ENCODE assay signal across 8 mouse cellular contexts in the genomic region with DNA sequence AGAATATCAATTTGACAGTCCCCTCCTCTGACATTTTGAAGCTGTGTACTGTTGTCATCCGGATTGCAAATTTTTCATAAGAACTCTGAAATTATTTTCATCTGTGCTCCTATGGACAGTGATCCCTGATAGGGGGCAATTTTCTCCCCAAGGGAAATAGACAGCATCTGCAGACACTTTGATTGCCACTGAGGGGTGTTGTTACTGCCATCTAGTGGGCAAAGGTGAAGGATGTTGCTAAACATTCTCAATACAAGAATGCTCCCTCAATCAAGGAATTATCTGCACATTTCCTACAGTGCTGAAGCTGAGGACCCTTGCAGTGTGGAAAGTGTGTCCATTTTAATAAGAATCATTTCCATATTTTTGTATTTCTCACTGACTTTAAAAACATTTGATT.
A peak's percentile ranks its signal among the peaks of the same experiment; 100 is the strongest.
DNase-seq lines count a peak whose midpoint lies in the region; TF ChIP-seq lines count a peak whose summit lies in the region.

No protein-coding gene starts in this region.

- in situ Hi-C loops in CH12.LX (cut with MboI; ENCODE audit: low pct_ligation_motif_present, low pct_unique_long_range_greater_than_20kb, low sequenced_read_pairs), result no loop called here

- peak; percentile 72 to 81 for TF ChIP-seq CTCF in CH12.LX (conservative IDR thresholded peaks at IDR 0.05 in 1 of 2, IDR thresholded peaks at IDR 0.05 in 1 of 2; ENCODE audit: low read depth in 2 of 2, low read length in 2 of 2)

- no peak overlapping the region for H3K4me2 ChIP-seq in CH12.LX (ENCODE audit: insufficient read depth, low read depth, poor library complexity, severe bottlenecking)

- H3K27ac ChIP-seq in heart, embryonic 10.5 days, result no peak overlapping the region
- H3K27ac ChIP-seq in CH12.LX (ENCODE audit: insufficient read depth, low read depth), result no peak overlapping the region

- intact Hi-C loops in heart, postnatal 10 days (cut with DNase I), result loop anchor here (2.0 to 5.0 kb wide), 3 partner anchors 82 to 1444 kb away; no protein-coding TSS in a partner anchor

- no peak for TF ChIP-seq POLR2A in CH12.LX (IDR thresholded peaks at IDR 0.05; ENCODE audit: low read depth, low read length)

- no peaks in the 10 kb centered on the region for H3K9me3 ChIP-seq in heart, embryonic 10.5 days
- H3K9me3 ChIP-seq in CH12.LX (replicated peaks; ENCODE audit: low read length), result peaks cover 8% of the 10 kb centered on the region

- 16% methylated on average over 1 of the region's 1 CpGs for WGBS in heart, embryonic 10.5 days

- TF ChIP-seq EP300 in CH12.LX (IDR thresholded peaks at IDR 0.05; ENCODE audit: low read length), result no peak

- H3K27me3 ChIP-seq in heart, embryonic 10.5 days (ENCODE audit: insufficient read depth, poor library complexity, severe bottlenecking), result no peaks in the 10 kb centered on the region
- H3K27me3 ChIP-seq in CH12.LX (replicated peaks), result no peaks in the 10 kb centered on the region

- no peaks in the 10 kb centered on the region for H3K79me2 ChIP-seq in CH12.LX (replicated peaks; ENCODE audit: control insufficient read depth, extremely low read depth, insufficient read depth, poor library complexity, severe bottlenecking)

- dilution Hi-C loops in CH12.LX (cut with MboI; ENCODE audit: extremely low pct_ligation_motif_present, extremely low pct_unique_long_range_greater_than_20kb, low sequenced_read_pairs), result no loop called here

- no peak overlapping the region for H3K9ac ChIP-seq in CH12.LX (ENCODE audit: insufficient read depth, low read depth)

- DNase-seq in heart, adult 9 months (ENCODE audit: low spot score in 2 of 2), result peak; percentile 1 to 3
- no peak for DNase-seq in heart, embryonic 10.5 days (ENCODE audit: low spot score)
- DNase-seq in CH12.LX (ENCODE audit: extremely low read depth), result peak; percentile 69
- DNase-seq in cerebellum, adult 8-10 months, result peak; percentile 9
- DNase-seq in heart, postnatal 10 days, result peak; percentile 44 to 58
- DNase-seq in left cerebral cortex, adult 11 months (ENCODE audit: low spot score), result peak; percentile 25
- peak; percentile 71 for DNase-seq in naive thymus-derived CD4-positive, alpha-beta T cell, adult 2 months (ENCODE audit: low read depth)
- peak; percentile 54 for DNase-seq in thymus, postnatal 25 days

- no peaks in the 10 kb centered on the region for H3K36me3 ChIP-seq in heart, embryonic 10.5 days
- H3K36me3 ChIP-seq in CH12.LX (replicated peaks in 1 of 2; ENCODE audit: control insufficient read depth in 1 of 2, insufficient read depth in 1 of 2, low read length in 1 of 2), result no peaks in the 10 kb centered on the region

- peak; percentile 80 for TF ChIP-seq RAD21 in CH12.LX (IDR thresholded peaks at IDR 0.05; ENCODE audit: low read depth, low read length)

- H3K4me3 ChIP-seq in heart, embryonic 10.5 days, result no peak overlapping the region
- no peak overlapping the region for H3K4me3 ChIP-seq in CH12.LX (replicated peaks in 1 of 3; ENCODE audit: low read depth in 2 of 3, low read length in 2 of 3, poor library complexity in 1 of 3)

- no peaks in the 10 kb centered on the region for H3K4me1 ChIP-seq in heart, embryonic 10.5 days
- H3K4me1 ChIP-seq in CH12.LX (ENCODE audit: control insufficient read depth in 1 of 2, insufficient read depth in 2 of 2), result no peaks in the 10 kb centered on the region

TF ChIP-seq in CH12.LX, 34 proteins besides CTCF, POLR2A, EP300 and RAD21:
- TF ChIP-seq SMC3 (IDR thresholded peaks at IDR 0.05; ENCODE audit: low read depth, low read length) (peak; percentile 86), USF2 (conservative IDR thresholded peaks at IDR 0.05; ENCODE audit: low read depth, low read length) (no peak)
